Mouse (Mus musculus) CH12.LX (cell line): ENCODE results near the gene Uxs1. TPM values are rescaled to one million over a fixed set of nuclear protein-coding genes. Genes with fewer than 3 reads are reported as not detected.

Experiments
- DNase-seq: peaks from one replicate; pipeline ENCODE4 v3.0.0-alpha.2; 2013; ENCODE audit errors: extremely low read depth
- H3K27ac ChIP-seq: 2 replicates; pipeline ENCODE4 v1.5.1; 2012; ENCODE audit warnings: low read depth, mild to moderate bottlenecking, control low read depth, moderate library complexity; ENCODE audit not compliant: insufficient read depth
- H3K27me3 ChIP-seq: replicated peaks from 2 replicates; pipeline ENCODE3; 2012; ENCODE audit warnings: inconsistent platforms
- H3K36me3 ChIP-seq, 2 experiments: replicated peaks in 1 of 2; 2 replicates each; pipeline versions ENCODE3 to v1.6.1; 2012; ENCODE audit warnings: inconsistent platforms in 1 of 2, low read length in 1 of 2, mild to moderate bottlenecking in 1 of 2, mixed read lengths in 1 of 2, moderate library complexity in 1 of 2; ENCODE audit not compliant: control insufficient read depth in 1 of 2, insufficient read depth in 1 of 2
- H3K4me1 ChIP-seq, 2 experiments: 2 replicates each; pipeline ENCODE4 v1.6.1; 2012; ENCODE audit warnings: inconsistent platforms in 1 of 2, moderate library complexity in 1 of 2; ENCODE audit not compliant: insufficient read depth in 2 of 2, control insufficient read depth in 1 of 2
- H3K4me2 ChIP-seq: 2 replicates; pipeline ENCODE4 v1.6.1; 2012; ENCODE audit warnings: low read depth, mild to moderate bottlenecking, control low read depth; ENCODE audit not compliant: poor library complexity, insufficient read depth, severe bottlenecking
- H3K4me3 ChIP-seq, 3 experiments: fragments of 150-350 bp in 1 of 3; sonication (generic) in 1 of 3; replicated peaks in 1 of 3; 2 replicates each; pipeline versions ENCODE3 to v1.5.1; 2011 to 2012; ENCODE audit warnings: low read depth in 2 of 3, low read length in 2 of 3, mild to moderate bottlenecking in 2 of 3, moderate library complexity in 2 of 3, control low read depth in 1 of 3, improper control_type of control experiment in 1 of 3, inconsistent platforms in 1 of 3, mixed read lengths in 1 of 3; ENCODE audit not compliant: poor library complexity in 1 of 3
- H3K79me2 ChIP-seq: replicated peaks from 2 replicates; pipeline ENCODE4 v1.6.1; 2012; ENCODE audit warnings: mild to moderate bottlenecking, moderate library complexity; ENCODE audit not compliant: control insufficient read depth, poor library complexity, insufficient read depth, severe bottlenecking; ENCODE audit errors: extremely low read depth
- H3K9ac ChIP-seq: 2 replicates; pipeline ENCODE4 v1.6.1; 2012; ENCODE audit warnings: low read depth, mild to moderate bottlenecking, control low read depth, moderate library complexity; ENCODE audit not compliant: insufficient read depth
- H3K9me3 ChIP-seq: replicated peaks from 2 replicates; pipeline ENCODE3; 2012; ENCODE audit warnings: low read length, inconsistent platforms, mixed read lengths
- BHLHE40 ChIP-seq: IDR thresholded peaks from 2 replicates; pipeline ENCODE4 v1.6.1; 2011; ENCODE audit warnings: mild to moderate bottlenecking, low read depth, low read length, improper control_type of control experiment
- CHD1 ChIP-seq: IDR thresholded peaks from 2 replicates; pipeline ENCODE4 v1.6.1; 2012; ENCODE audit warnings: low read depth, low read length, improper control_type of control experiment, inconsistent platforms
- CTCF ChIP-seq, 2 experiments: IDR thresholded peaks in 1 of 2; conservative IDR thresholded peaks in 1 of 2; 2 replicates each; pipeline ENCODE4 v1.5.1; 2011 to 2012; ENCODE audit warnings: low read depth in 2 of 2, low read length in 2 of 2, improper control_type of control experiment in 1 of 2, inconsistent platforms in 1 of 2, mild to moderate bottlenecking in 1 of 2, moderate library complexity in 1 of 2
- E2F4 ChIP-seq: IDR thresholded peaks from 2 replicates; pipeline ENCODE4 v1.6.1; 2011; ENCODE audit warnings: low read depth, low read length, improper control_type of control experiment; ENCODE audit not compliant: insufficient replicate concordance
- ELF1 ChIP-seq: IDR thresholded peaks from 2 replicates; pipeline ENCODE4 v1.6.1; 2014; ENCODE audit warnings: low read depth, mild to moderate bottlenecking, inconsistent platforms, low read length, improper control_type of control experiment
- ETS1 ChIP-seq: conservative IDR thresholded peaks from 2 replicates; pipeline ENCODE4 v1.6.1; 2012; ENCODE audit warnings: low read depth, mild to moderate bottlenecking, inconsistent platforms, low read length, improper control_type of control experiment, moderate library complexity
- JUND ChIP-seq: conservative IDR thresholded peaks from 2 replicates; pipeline ENCODE4 v1.6.1; 2011; ENCODE audit warnings: low read depth, low read length, improper control_type of control experiment
- KAT2A ChIP-seq: IDR thresholded peaks from 2 replicates; pipeline ENCODE4 v1.6.1; 2012; ENCODE audit warnings: low read length, improper control_type of control experiment, inconsistent platforms; ENCODE audit not compliant: insufficient replicate concordance
- MAX ChIP-seq: IDR thresholded peaks from 2 replicates; pipeline ENCODE4 v1.6.1; 2011; ENCODE audit warnings: low read length, improper control_type of control experiment
- MAZ ChIP-seq: IDR thresholded peaks from 2 replicates; pipeline ENCODE4 v1.6.1; 2012; ENCODE audit warnings: low read depth, mild to moderate bottlenecking, inconsistent platforms, low read length, improper control_type of control experiment, moderate library complexity
- MEF2A ChIP-seq: IDR thresholded peaks from 2 replicates; pipeline ENCODE4 v1.6.1; 2014; ENCODE audit warnings: low read depth, mild to moderate bottlenecking, inconsistent platforms, low read length, improper control_type of control experiment, borderline replicate concordance
- MXI1 ChIP-seq: IDR thresholded peaks from 2 replicates; pipeline ENCODE4 v1.6.1; 2011; ENCODE audit warnings: mild to moderate bottlenecking, low read depth, low read length, improper control_type of control experiment
- MYC ChIP-seq: IDR thresholded peaks from 2 replicates; pipeline ENCODE4 v1.6.1; 2011; ENCODE audit warnings: low read depth, mild to moderate bottlenecking, improper control_type of control experiment, low read length
- NELFE ChIP-seq: IDR thresholded peaks from 2 replicates; pipeline ENCODE4 v1.6.1; 2011; ENCODE audit warnings: low read depth, low read length, improper control_type of control experiment
- NRF1 ChIP-seq: IDR thresholded peaks from 2 replicates; pipeline ENCODE4 v1.6.1; 2014; ENCODE audit warnings: low read depth, mild to moderate bottlenecking, inconsistent platforms, low read length, improper control_type of control experiment, moderate library complexity
- PAX5 ChIP-seq: IDR thresholded peaks from 2 replicates; pipeline ENCODE4 v1.6.1; 2012; ENCODE audit warnings: low read length, inconsistent platforms, mixed read lengths
- POLR2A ChIP-seq: IDR thresholded peaks from 2 replicates; pipeline ENCODE4 v1.6.1; 2011; ENCODE audit warnings: low read depth, mild to moderate bottlenecking, improper control_type of control experiment, low read length
- RAD21 ChIP-seq: IDR thresholded peaks from 2 replicates; pipeline ENCODE4 v1.6.1; 2011; ENCODE audit warnings: low read depth, mild to moderate bottlenecking, low read length, improper control_type of control experiment, moderate library complexity
- RCOR1 ChIP-seq: conservative IDR thresholded peaks from 2 replicates; pipeline ENCODE4 v1.6.1; 2012; ENCODE audit warnings: low read depth, mild to moderate bottlenecking, inconsistent platforms, low read length, improper control_type of control experiment
- SIN3A ChIP-seq: IDR thresholded peaks from 2 replicates; pipeline ENCODE4 v1.6.1; 2012; ENCODE audit warnings: low read length, improper control_type of control experiment, inconsistent platforms
- SMC3 ChIP-seq: IDR thresholded peaks from 2 replicates; pipeline ENCODE4 v1.6.1; 2011; ENCODE audit warnings: low read depth, low read length, improper control_type of control experiment
- TCF12 ChIP-seq: IDR thresholded peaks from 2 replicates; pipeline ENCODE4 v1.6.1; 2014; ENCODE audit warnings: low read depth, mild to moderate bottlenecking, inconsistent platforms, low read length, improper control_type of control experiment
- UBTF ChIP-seq: IDR thresholded peaks from 2 replicates; pipeline ENCODE4 v1.6.1; 2012; ENCODE audit warnings: low read depth, mild to moderate bottlenecking, inconsistent platforms, low read length, improper control_type of control experiment, moderate library complexity
- USF2 ChIP-seq: conservative IDR thresholded peaks from 2 replicates; pipeline ENCODE4 v1.6.1; 2011; ENCODE audit warnings: low read depth, low read length, improper control_type of control experiment
- ZNF384 ChIP-seq: IDR thresholded peaks from 2 replicates; pipeline ENCODE4 v1.6.1; 2012; ENCODE audit warnings: low read depth, low read length, improper control_type of control experiment, inconsistent platforms
- dilution Hi-C: fragments of 300-500 bp; cut with MboI; formaldehyde crosslinking; loops from 2 replicates; pipeline ENCODE4 v1.14.3; 2020; ENCODE audit warnings: low sequenced_read_pairs; ENCODE audit not compliant: extremely low pct_unique_long_range_greater_than_20kb, extremely low pct_ligation_motif_present
- in situ Hi-C: fragments of 300-500 bp; cut with MboI; formaldehyde crosslinking; loops from 3 replicates; pipeline ENCODE4 v1.14.3; 2019; ENCODE audit warnings: low sequenced_read_pairs, low pct_ligation_motif_present, low pct_unique_long_range_greater_than_20kb, mixed read lengths
- polyA plus RNA-seq: library from polyadenylated mRNA; unstranded; fragments of >175 nt; gene quantifications from 2 replicates; pipeline ENCODE4 v1.2.1, GENCODE M21; 2012; ENCODE audit warnings: low read depth; ENCODE audit not compliant: insufficient read length
- total RNA-seq, 2 experiments: library from RNA; depleted of rRNA; stranded (reverse); fragments of 300-350 nt in 1 of 2; fragments of >200 nt in 1 of 2; gene quantifications; 2 replicates each; pipeline ENCODE4 v1.2.3; 2012 to 2014

Gene Uxs1
- total and polyA plus RNA-seq, 3 experiments, result 18.4 to 33.3 (median 31.3) TPM

DNA sequence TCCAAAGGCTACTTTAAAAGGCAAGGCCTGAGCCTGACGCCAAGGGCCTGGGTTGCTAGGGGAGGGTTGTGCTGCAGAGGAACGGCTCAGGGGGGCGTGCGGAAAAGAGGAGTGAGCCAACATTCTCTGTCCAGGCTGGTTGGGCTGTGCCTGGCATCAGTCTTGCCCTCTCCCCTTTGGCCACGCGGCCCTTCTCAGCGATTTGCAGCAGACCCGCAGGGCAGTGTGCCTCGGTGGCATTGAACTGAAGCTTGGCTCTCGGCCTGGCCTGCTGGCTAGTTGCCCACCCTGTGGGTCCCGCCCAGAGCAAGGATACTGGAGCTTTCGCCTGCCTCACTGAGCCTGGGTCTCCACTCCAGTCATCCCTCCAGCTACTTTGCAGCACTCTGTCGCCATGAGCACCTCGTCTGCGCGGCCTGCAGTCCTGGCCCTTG lies 97.1 kb downstream of the Uxs1 start, which contains the start of gene 1500015O10Rik:
1500015O10Rik (plus strand) TSS at position 112 of the 434 bp plus-strand sequence.
- TF ChIP-seq CTCF (conservative IDR thresholded peaks at IDR 0.05 in 1 of 2, IDR thresholded peaks at IDR 0.05 in 1 of 2; ENCODE audit: low read depth in 2 of 2, low read length in 2 of 2) (no peak), E2F4 (no peak), RAD21 (no peak), SIN3A (no peak), JUND (no peak), ELF1 (no peak), RCOR1 (no peak), ZNF384 (no peak), MEF2A (no peak), PAX5 (no peak), CHD1 (no peak), MXI1 (no peak), ETS1 (no peak), MYC (no peak), UBTF (no peak)
- dilution Hi-C loops, result no loop called here
- in situ Hi-C loops, result loop anchor here (25.0 kb wide), 2 partner anchors 443 to 593 kb away; no protein-coding TSS in a partner anchor

DNA sequence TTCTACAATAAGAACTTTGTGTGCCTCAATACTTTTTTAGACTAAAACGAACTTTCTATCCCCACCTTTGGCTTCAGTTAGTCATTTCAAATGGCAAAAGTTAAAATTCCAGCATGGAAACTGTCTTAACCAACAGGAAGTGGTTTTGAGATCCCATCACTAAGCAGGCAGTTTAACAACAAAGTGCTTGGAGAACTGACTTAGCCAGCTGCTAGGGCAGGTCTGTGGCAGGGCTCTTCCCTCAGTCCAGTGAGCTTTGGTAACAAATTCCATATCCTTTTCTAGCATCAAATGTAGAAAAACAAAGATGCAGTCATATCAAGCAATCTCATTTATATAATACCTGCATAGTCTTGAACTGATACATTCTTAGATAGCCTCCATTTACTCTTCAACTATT lies 105.1 kb downstream of the Uxs1 start:
- Histone ChIP-seq H3K36me3 (no peaks in the 10 kb centered on the region), H3K9me3 (peaks cover 4% of the 10 kb centered on the region), H3K9ac (no peak overlapping the region), H3K4me3 (no peak overlapping the region), H3K4me2 (no peak overlapping the region), H3K27ac (no peak overlapping the region), H3K27me3 (no peaks in the 10 kb centered on the region), H3K4me1 (no peaks in the 10 kb centered on the region), H3K79me2 (no peaks in the 10 kb centered on the region)
- TF ChIP-seq MAX, result no peak
- no peak for TF ChIP-seq JUND
- TF ChIP-seq KAT2A, result no peak
- TF ChIP-seq USF2, result no peak
- no peak for TF ChIP-seq SMC3
- no peak for TF ChIP-seq MEF2A
- no peak for TF ChIP-seq POLR2A
- no peak for TF ChIP-seq MAZ
- TF ChIP-seq NELFE, result no peak
- no peak for TF ChIP-seq TCF12
- no peak for TF ChIP-seq CHD1
- TF ChIP-seq NRF1, result no peak
- no peak for TF ChIP-seq BHLHE40
- no peak for TF ChIP-seq ELF1
- no peak for DNase-seq
- in situ Hi-C loops, result no loop called here
- dilution Hi-C loops, result no loop called here

More for the DNA sequence above, 97.1 kb downstream of the Uxs1 start, which contains the start of gene 1500015O10Rik:
- Histone ChIP-seq H3K36me3 (no peaks in the 10 kb centered on the region), H3K4me1 (no peaks in the 10 kb centered on the region), H3K4me2 (no peak within 1 kb of the TSS), H3K27me3 (no peaks in the 10 kb centered on the region), H3K79me2 (no peaks in the 10 kb centered on the region), H3K4me3 (no peak within 1 kb of the TSS), H3K27ac (no peak within 1 kb of the TSS), H3K9me3 (peaks cover 12% of the 10 kb centered on the region), H3K9ac (no peak within 1 kb of the TSS)
- DNase-seq, result no peak
